Mouse (Mus musculus) erythroblast, embryonic 14.5 days (primary cell): ENCODE results near the gene 2310034G01Rik.

Experiments used
- GATA1 ChIP-seq: IDR thresholded peaks from 2 replicates; pipeline ENCODE4 v1.6.1; 2012; ENCODE audit warnings: low read length, inconsistent platforms, mixed read lengths
- TAL1 ChIP-seq: IDR thresholded peaks from 3 replicates; pipeline ENCODE4 v1.6.1; 2012; ENCODE audit warnings: low read length, inconsistent platforms, mixed read lengths

- TF ChIP-seq TAL1 = no peak
- TF ChIP-seq GATA1 = no peak
Observed at GRCm38 (mm10) chr19:46332721-46333339, 17.3 kb downstream of the 2310034G01Rik start.
